Mouse (Mus musculus): Measurements from ENCODE around the gene Srbd1.

- TF ChIP-seq CTCF (IDR thresholded peaks at IDR 0.05; ENCODE audit: extremely low read depth, insufficient read length, insufficient replicate concordance, low read depth, low read length) (no peak), POLR2A (IDR thresholded peaks at IDR 0.05; ENCODE audit: low read depth, low read length) (no peak)
Measured at GRCm38 (mm10) chr17:86030016-86030415, 115.0 kb downstream of the Srbd1 start.

Measured in small intestine, adult 2 months (tissue).